Mouse (Mus musculus) lung, adult 2 months (tissue): ENCODE measurements around the gene Rrp36.

Experiments
- CTCF ChIP-seq: fragments of 200-500 bp; IDR thresholded peaks from 2 replicates; pipeline ENCODE4 v1.5.1; 2011; ENCODE audit warnings: mild to moderate bottlenecking, low read length, control low read depth; ENCODE audit not compliant: insufficient read depth
- POLR2A ChIP-seq: fragments of 200-500 bp; IDR thresholded peaks from 2 replicates; pipeline ENCODE4 v1.6.1; 2011; ENCODE audit warnings: low read depth, mild to moderate bottlenecking, control low read depth, low read length, borderline replicate concordance; ENCODE audit errors: extremely low read depth

GRCm38 (mm10) chr17:46703971-46704886 is 30.1 kb upstream of the Rrp36 start:
- no peak for TF ChIP-seq CTCF
- no peak for TF ChIP-seq POLR2A
